Mouse (Mus musculus): ENCODE results near the gene Kctd18.

DNA sequence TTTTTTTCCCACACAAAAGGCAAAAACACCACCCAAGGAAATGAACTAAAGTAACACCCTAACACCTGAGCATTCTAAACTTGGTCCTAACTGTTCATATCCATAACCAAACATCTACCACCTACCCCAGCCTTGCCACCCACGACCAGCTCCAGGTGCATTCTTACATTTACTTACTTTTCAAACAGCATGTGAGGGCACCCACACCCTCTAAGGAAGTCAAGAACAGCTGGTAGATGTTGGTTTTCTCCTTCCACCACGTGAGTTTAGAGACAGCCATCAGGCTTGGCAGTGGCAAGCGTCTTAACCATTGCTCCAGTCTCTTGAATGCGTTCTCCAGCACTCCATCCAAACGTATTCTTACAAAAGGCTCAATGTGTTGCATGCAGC lies 64.4 kb downstream of the Kctd18 start:
- no peak for TF ChIP-seq CTCF (IDR thresholded peaks at IDR 0.05; ENCODE audit: low read depth, low read length)
- TF ChIP-seq POLR2A (IDR thresholded peaks at IDR 0.05; ENCODE audit: insufficient read depth, low read length), result no peak
- TF ChIP-seq EP300 (IDR thresholded peaks at IDR 0.05; ENCODE audit: insufficient read depth, low read depth, low read length), result no peak
